Mouse (Mus musculus) thymus, postnatal 0 days (tissue): ENCODE data around the gene Tmem170. TPM values are rescaled to one million over a fixed set of nuclear protein-coding genes. Genes with fewer than 3 reads are reported as not detected.

Source experiments
- DNase-seq: peaks from one replicate; pipeline ENCODE4 v3.0.0-alpha.2; 2015; ENCODE audit warnings: low spot score
- polyA plus RNA-seq: library from polyadenylated mRNA; unstranded; fragments of >200 nt; fragmentation: Nextera tagmentation; extraction: Ambion mirVana; gene quantifications from 2 replicates; pipeline ENCODE4 v1.2.1, GENCODE M21; 2015

Tmem170 gene
- polyA plus RNA-seq, result 5.2 and 6.1 TPM in 2 replicates

GRCm38 (mm10) chr8:111876355-111876948 is at the start of gene Tmem170:
TSS of gene Tmem170 (minus strand) at chr8:111876750.
- peak; percentile 99 for DNase-seq

- no peak for DNase-seq
These were observed 48.4 kb upstream of the Tmem170 start for GRCm38 (mm10) chr8:111924976-111925375.

- DNase-seq, result peak; percentile 67
These were observed 46.8 kb upstream of the Tmem170 start for GRCm38 (mm10) chr8:111923383-111923804.

GRCm38 (mm10) chr8:111920971-111921370 is 44.4 kb upstream of the Tmem170 start:
- no peak for DNase-seq

- no peak for DNase-seq
These were observed 43.1 kb upstream of the Tmem170 start for GRCm38 (mm10) chr8:111919663-111920062.

- no peak for DNase-seq
These were observed 36.4 kb upstream of the Tmem170 start for GRCm38 (mm10) chr8:111912860-111913432.

- DNase-seq, result no peak
These were observed 35.0 kb upstream of the Tmem170 start for GRCm38 (mm10) chr8:111911572-111911971.

- no peak for DNase-seq
These were observed 33.3 kb upstream of the Tmem170 start, which contains the start of gene Chst5 for GRCm38 (mm10) chr8:111909621-111910450. TSS of gene Chst5 (minus strand) at chr8:111910447.

- DNase-seq, result no peak
These were observed 29.1 kb upstream of the Tmem170 start for GRCm38 (mm10) chr8:111905500-111906121.

- no peak for DNase-seq
These were observed 25.5 kb upstream of the Tmem170 start for GRCm38 (mm10) chr8:111902080-111902479.

GRCm38 (mm10) chr8:111898586-111898985 is 22.0 kb upstream of the Tmem170 start:
- DNase-seq, result no peak

- DNase-seq, result no peak
These were observed 18.4 kb upstream of the Tmem170 start for GRCm38 (mm10) chr8:111894955-111895354.

GRCm38 (mm10) chr8:111892615-111893014 is 16.1 kb upstream of the Tmem170 start:
- no peak for DNase-seq

- DNase-seq, result no peak
These were observed 15.4 kb upstream of the Tmem170 start for GRCm38 (mm10) chr8:111891983-111892382.

- DNase-seq, result no peak
These were observed 14.4 kb upstream of the Tmem170 start for GRCm38 (mm10) chr8:111890911-111891303.

- no peak for DNase-seq
These were observed 13.7 kb upstream of the Tmem170 start for GRCm38 (mm10) chr8:111889931-111890910.

GRCm38 (mm10) chr8:111888091-111888650 is 11.6 kb upstream of the Tmem170 start:
- DNase-seq, result no peak

- no peak for DNase-seq
These were observed 10.9 kb upstream of the Tmem170 start for GRCm38 (mm10) chr8:111887479-111887878.

GRCm38 (mm10) chr8:111883615-111884014 is 7.1 kb upstream of the Tmem170 start:
- no peak for DNase-seq

- DNase-seq, result peak; percentile 51
These were observed 5.0 kb upstream of the Tmem170 start for GRCm38 (mm10) chr8:111881591-111881990.
